Comparison of ENCODE assay signal across 21 mouse cellular contexts in the genomic region with DNA sequence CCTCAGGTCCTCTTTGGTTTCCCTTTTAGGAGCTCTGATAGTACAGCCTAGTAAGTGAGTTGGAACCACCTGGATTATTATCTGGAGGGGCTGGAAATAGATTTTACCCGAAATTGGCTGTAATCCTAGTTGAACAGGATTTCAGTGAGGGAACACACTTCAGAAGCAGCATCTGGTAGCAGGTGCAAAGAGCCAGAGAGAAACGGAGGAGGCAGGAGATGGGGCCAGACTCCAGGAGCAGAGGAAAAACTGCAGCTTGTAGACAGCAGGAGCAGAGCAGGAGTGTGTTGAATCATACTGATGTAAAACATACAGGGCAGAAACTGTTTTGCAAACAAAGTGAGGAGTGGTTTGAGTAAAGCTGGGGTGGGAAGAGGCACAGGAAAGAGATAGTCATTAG. TPM values are rescaled to one million over a fixed set of nuclear protein-coding genes. Genes with fewer than 3 reads are reported as not detected.
DNase-seq lines count a peak whose midpoint lies in the region; ATAC-seq and TF ChIP-seq lines count a peak whose summit lies in the region.
"Had no signal": no experiment of that assay in that cellular context is flagged by ENCODE, and none has a peak within 500 bp of the region (broad histone marks: within the 10 kb centered on the region; RNA-seq: fewer than 3 reads in every experiment).

No protein-coding gene starts in this region.

- no peak overlapping the region for H3K4me3 ChIP-seq in embryonic facial prominence, embryonic 13.5 days
- H3K4me3 ChIP-seq in embryonic facial prominence, embryonic 10.5 days: no peak overlapping the region
- no peak overlapping the region for H3K4me3 ChIP-seq in heart, adult 2 months
- H3K4me3 ChIP-seq: forebrain, embryonic 10.5 days; forebrain, embryonic 13.5 days; hindbrain, embryonic 12.5 days; hindbrain, embryonic 15.5 days had no signal

- H3K27ac ChIP-seq in embryonic facial prominence, embryonic 13.5 days: peak overlapping the region; percentile 8; the same call in 1 of the 2 replicates
- H3K27ac ChIP-seq in embryonic facial prominence, embryonic 10.5 days (replicated peaks): no peak overlapping the region
- no peak overlapping the region for H3K27ac ChIP-seq in heart, adult 2 months
- H3K27ac ChIP-seq: forebrain, embryonic 10.5 days; forebrain, embryonic 13.5 days; hindbrain, embryonic 12.5 days; hindbrain, embryonic 15.5 days had no signal

- no peak for DNase-seq in embryonic facial prominence, embryonic 10.5 days (ENCODE audit: low spot score)
- peak; percentile 27 for DNase-seq in heart, adult 11 months
- DNase-seq in heart, adult 2 months: no peak
- peak; percentile 9 to 30 for DNase-seq in left cerebral cortex, postnatal 14 days (ENCODE audit: low spot score in 2 of 2)
- DNase-seq in left cerebral cortex, postnatal 4 days: no peak
- peak; percentile 71 for DNase-seq in brain, adult 2 months (ENCODE audit: low read depth, low spot score)
- DNase-seq in gastrocnemius, adult 18-20 months (ENCODE audit: low spot score): no peak
- DNase-seq: adrenal gland, adult 8-10 months; adrenal gland, postnatal 25 days; cerebellum, adult 18-20 months; cerebellum, adult 9-10 months; cerebellum, postnatal 14 days; gastrocnemius, postnatal 25 days had no signal

- TF ChIP-seq POLR2A in heart, adult 2 months (IDR thresholded peaks at IDR 0.05; ENCODE audit: insufficient read depth, low read depth, low read length): no peak

- WGBS in embryonic facial prominence, embryonic 13.5 days: 30% methylated on average over 2 of the region's 2 CpGs
- WGBS in embryonic facial prominence, embryonic 10.5 days: 56% methylated on average over 2 of the region's 2 CpGs
- 33% methylated on average over 2 of the region's 2 CpGs for WGBS in heart, adult 2 months

- no peaks in the 10 kb centered on the region for H3K79me2 ChIP-seq in heart, adult 2 months (replicated peaks; ENCODE audit: control insufficient read depth, insufficient read depth, low read length)

- H3K27me3 ChIP-seq in embryonic facial prominence, embryonic 13.5 days: no peaks in the 10 kb centered on the region
- no peaks in the 10 kb centered on the region for H3K27me3 ChIP-seq in embryonic facial prominence, embryonic 10.5 days (replicated peaks; ENCODE audit: low read depth, poor library complexity, severe bottlenecking)
- no peaks in the 10 kb centered on the region for H3K27me3 ChIP-seq in heart, adult 2 months (ENCODE audit: control insufficient read depth, insufficient read depth, low read length)
- H3K27me3 ChIP-seq: forebrain, embryonic 13.5 days; hindbrain, embryonic 12.5 days; hindbrain, embryonic 15.5 days had no signal

- peaks cover 8% of the 10 kb centered on the region for H3K36me3 ChIP-seq in embryonic facial prominence, embryonic 13.5 days
- H3K36me3 ChIP-seq in embryonic facial prominence, embryonic 10.5 days (replicated peaks): peaks cover 13% of the 10 kb centered on the region; the same call in 1 of the 2 replicates
- no peaks in the 10 kb centered on the region; the same call in 1 of the 2 replicates for H3K36me3 ChIP-seq in heart, adult 2 months (ENCODE audit: control insufficient read depth, insufficient read depth, low read length)
- H3K36me3 ChIP-seq: hindbrain, embryonic 12.5 days had no signal

- no peak overlapping the region for H3K4me2 ChIP-seq in embryonic facial prominence, embryonic 13.5 days
- H3K4me2 ChIP-seq: forebrain, embryonic 13.5 days; heart, embryonic 11.5 days; hindbrain, embryonic 12.5 days; hindbrain, embryonic 15.5 days had no signal

- TF ChIP-seq EP300 in heart, adult 2 months (IDR thresholded peaks at IDR 0.05; ENCODE audit: insufficient read depth, low read depth, low read length): no peak

- no peaks in the 10 kb centered on the region for H3K9me3 ChIP-seq in embryonic facial prominence, embryonic 13.5 days
- H3K9me3 ChIP-seq in embryonic facial prominence, embryonic 10.5 days: no peaks in the 10 kb centered on the region
- H3K9me3 ChIP-seq: forebrain, embryonic 10.5 days; forebrain, embryonic 13.5 days; hindbrain, embryonic 12.5 days; hindbrain, embryonic 15.5 days had no signal

- TF ChIP-seq CTCF in heart, adult 2 months (IDR thresholded peaks at IDR 0.05): no peak

- ATAC-seq in embryonic facial prominence, embryonic 13.5 days (ENCODE audit: insufficient number of reproducible peaks, insufficient read depth, low FRiP score, low TSS enrichment, low read depth): no peak
- ATAC-seq: activated CD4-positive, CD25-positive, alpha-beta regulatory T cell, adult 4 months; forebrain, embryonic 13.5 days; forebrain, embryonic 16.5 days had no signal

- H3K9ac ChIP-seq in embryonic facial prominence, embryonic 13.5 days: no peak overlapping the region
- no peak overlapping the region for H3K9ac ChIP-seq in heart, adult 2 months (ENCODE audit: low read depth, low read length)
- H3K9ac ChIP-seq: forebrain, embryonic 13.5 days; hindbrain, embryonic 12.5 days; hindbrain, embryonic 15.5 days had no signal

- intact Hi-C loops in heart, adult 2 months (cut with DNase I): no loop called here
- intact Hi-C loops in left cerebral cortex, postnatal 14 days (cut with DNase I): no loop called here
- intact Hi-C loops in left cerebral cortex, postnatal 4 days (cut with DNase I): no loop called here

- H3K4me1 ChIP-seq in embryonic facial prominence, embryonic 13.5 days: peaks cover 36% of the 10 kb centered on the region
- peaks cover 16% of the 10 kb centered on the region for H3K4me1 ChIP-seq in embryonic facial prominence, embryonic 10.5 days
- no peaks in the 10 kb centered on the region for H3K4me1 ChIP-seq in heart, adult 2 months (ENCODE audit: control insufficient read depth, insufficient read depth, low read length)

RNA-seq across cellular contexts. Expression of a gene that starts 6.4 kb away (rescaled TPM):
- 61.7 and 67.5 TPM in 2 replicates for polyA plus RNA-seq in embryonic facial prominence, embryonic 13.5 days (2015; fragmentation: Nextera tagmentation; extraction: Ambion mirVana)
- 54.8 and 55.8 TPM in 2 replicates for polyA plus RNA-seq in embryonic facial prominence, embryonic 10.5 days (2016; fragmentation: Nextera tagmentation; extraction: Ambion mirVana)
- total RNA-seq in heart, adult 2 months (2021): 10 to 100 TPM; 15.9 to 18.5 TPM
- polyA plus RNA-seq in heart, adult 2 months (2012; rRNA removed): 12.1 and 14.9 TPM in 2 replicates
- 10 to 100 TPM; 38.7 to 39.9 TPM for total RNA-seq in left cerebral cortex, postnatal 14 days (2021)
- total RNA-seq in left cerebral cortex, postnatal 4 days (2021): 10 to 100 TPM; 28.9 to 29.1 TPM
- 10 to 100 TPM; 14.2 to 14.3 TPM for total RNA-seq in gastrocnemius, adult 18-20 months (2021)

Comparison
In these comparisons a context has a peak if more than half of its experiments do, and no peak if none do; other contexts are left out.
1. DNase-seq: peak in heart, adult 11 months (single experiment), left cerebral cortex, postnatal 14 days (2 of 2) and brain, adult 2 months (single experiment); none in embryonic facial prominence, embryonic 10.5 days (single experiment), heart, adult 2 months (0 of 2), left cerebral cortex, postnatal 4 days (single experiment) and gastrocnemius, adult 18-20 months (single experiment).